In genomic region chr19:29470652-29471051, GRCm38 (mm10) we compare ENCODE assay signal across 8 mouse cellular contexts. TPM values are rescaled to one million over a fixed set of nuclear protein-coding genes. Genes with fewer than 3 reads are reported as not detected.
DNase-seq lines count a peak whose midpoint lies in the region; TF ChIP-seq lines count a peak whose summit lies in the region.

No protein-coding gene starts in this region.

- H3K9me3 ChIP-seq in heart, embryonic 10.5 days: no peaks in the 10 kb centered on the region

- H3K4me1 ChIP-seq in heart, embryonic 10.5 days: peaks cover 52% of the 10 kb centered on the region
- H3K4me1 ChIP-seq in small intestine, adult 2 months (ENCODE audit: control insufficient read depth, insufficient read depth, insufficient read length, low read length): peaks cover 12% of the 10 kb centered on the region; the same call in 1 of the 2 replicates

- no peak for TF ChIP-seq CTCF in small intestine, adult 2 months (IDR thresholded peaks at IDR 0.05; ENCODE audit: extremely low read depth, insufficient read length, insufficient replicate concordance, low read depth, low read length)

- 20% methylated on average over 4 of the region's 4 CpGs for WGBS in heart, embryonic 10.5 days
- 19% methylated on average over 4 of the region's 4 CpGs for WGBS in small intestine, adult 2 months

- H3K27ac ChIP-seq in heart, embryonic 10.5 days: peak overlapping the region; percentile 90
- 0 out of 2 replicates have a peak overlapping the region, but pooled peaks have one; percentile 26 for H3K27ac ChIP-seq in small intestine, adult 2 months (ENCODE audit: insufficient read depth, low read depth, low read length)

- H3K36me3 ChIP-seq in heart, embryonic 10.5 days: no peaks in the 10 kb centered on the region
- H3K36me3 ChIP-seq in small intestine, adult 2 months (ENCODE audit: control insufficient read depth, insufficient read depth, low read length): no peaks in the 10 kb centered on the region

- TF ChIP-seq POLR2A in small intestine, adult 2 months (IDR thresholded peaks at IDR 0.05; ENCODE audit: low read depth, low read length): no peak

- no peaks in the 10 kb centered on the region for H3K27me3 ChIP-seq in heart, embryonic 10.5 days (ENCODE audit: insufficient read depth, poor library complexity, severe bottlenecking)
- no peaks in the 10 kb centered on the region for H3K27me3 ChIP-seq in small intestine, adult 2 months (ENCODE audit: control insufficient read depth, insufficient read depth, low read length)

- peak overlapping the region; percentile 33 for H3K4me3 ChIP-seq in heart, embryonic 10.5 days
- no peak overlapping the region for H3K4me3 ChIP-seq in small intestine, adult 2 months (ENCODE audit: low read depth, low read length)

- peak; percentile 11 for DNase-seq in NIH3T3 (ENCODE audit: low read depth)
- DNase-seq in adrenal gland, postnatal 25 days: peak; percentile 29
- DNase-seq in heart, embryonic 10.5 days (ENCODE audit: low spot score): peak; percentile 80
- peak; percentile 72 for DNase-seq in kidney, postnatal 14 days
- no peak for DNase-seq in urinary bladder, adult 18-20 months (ENCODE audit: low spot score in 2 of 2)
- no peak for DNase-seq in frontal cortex, postnatal 25 days (ENCODE audit: low spot score in 2 of 2)
- no peak for DNase-seq in urinary bladder, postnatal 4 days (ENCODE audit: low spot score in 2 of 2)

RNA-seq across cellular contexts. Expression of gene Ric1, which starts 51.4 kb away (rescaled TPM):
- total RNA-seq in adrenal gland, postnatal 25 days (2021): 36.3 and 40.9 TPM in 2 replicates
- polyA plus RNA-seq in heart, embryonic 10.5 days (2016; fragmentation: Nextera tagmentation; extraction: Ambion mirVana): 6.6 and 8.9 TPM in 2 replicates
- 4.1 and 6.7 TPM in 2 replicates for polyA plus RNA-seq in small intestine, adult 2 months (2012; rRNA removed)

RNA-seq across cellular contexts. Expression of gene Pdcd1lg2, which starts 59.9 kb away (rescaled TPM):
- not detected in 2 replicates for total RNA-seq in adrenal gland, postnatal 25 days (2021)
- not detected in 2 replicates for polyA plus RNA-seq in heart, embryonic 10.5 days (2016; fragmentation: Nextera tagmentation; extraction: Ambion mirVana)
- 0.33 and 0.47 TPM in 2 replicates for polyA plus RNA-seq in small intestine, adult 2 months (2012; rRNA removed)

Comparison
In these comparisons a context has a peak if more than half of its experiments do, and no peak if none do; other contexts are left out.
1. DNase-seq: peak in NIH3T3 (single experiment), adrenal gland, postnatal 25 days (single experiment), heart, embryonic 10.5 days (single experiment) and kidney, postnatal 14 days (single experiment); none in urinary bladder, adult 18-20 months (0 of 2), frontal cortex, postnatal 25 days (0 of 2) and urinary bladder, postnatal 4 days (0 of 2).